Mouse (Mus musculus): ENCODE measurements around the gene Slc13a5. TPM values are rescaled to one million over a fixed set of nuclear protein-coding genes. Genes with fewer than 3 reads are reported as not detected.

Gene Slc13a5
- total and polyA plus RNA-seq, 3 experiments, result not detected

DNA sequence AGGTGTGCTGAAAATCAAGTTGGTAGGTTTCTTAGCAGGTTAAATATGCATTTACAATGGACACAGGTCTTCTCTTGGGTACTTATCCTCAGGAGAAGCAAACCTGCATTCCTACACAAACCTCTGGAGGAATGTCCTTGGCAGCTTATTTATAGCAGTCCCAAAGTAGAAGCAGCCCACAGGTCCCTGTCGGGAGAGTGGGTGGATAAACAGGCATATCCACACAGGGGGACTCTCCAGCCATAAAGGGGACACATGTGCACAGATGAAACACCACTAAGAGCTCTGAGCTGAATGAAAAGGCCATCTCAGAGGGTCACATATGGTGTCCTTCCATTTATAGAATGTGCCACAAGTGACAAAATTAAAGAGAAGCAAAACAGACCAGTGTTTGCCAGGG lies 4.7 kb upstream of the Slc13a5 start:
- no peaks in the 10 kb centered on the region for H3K79me2 ChIP-seq (ENCODE audit: control insufficient read depth, insufficient read depth, low read length, poor library complexity)

DNA sequence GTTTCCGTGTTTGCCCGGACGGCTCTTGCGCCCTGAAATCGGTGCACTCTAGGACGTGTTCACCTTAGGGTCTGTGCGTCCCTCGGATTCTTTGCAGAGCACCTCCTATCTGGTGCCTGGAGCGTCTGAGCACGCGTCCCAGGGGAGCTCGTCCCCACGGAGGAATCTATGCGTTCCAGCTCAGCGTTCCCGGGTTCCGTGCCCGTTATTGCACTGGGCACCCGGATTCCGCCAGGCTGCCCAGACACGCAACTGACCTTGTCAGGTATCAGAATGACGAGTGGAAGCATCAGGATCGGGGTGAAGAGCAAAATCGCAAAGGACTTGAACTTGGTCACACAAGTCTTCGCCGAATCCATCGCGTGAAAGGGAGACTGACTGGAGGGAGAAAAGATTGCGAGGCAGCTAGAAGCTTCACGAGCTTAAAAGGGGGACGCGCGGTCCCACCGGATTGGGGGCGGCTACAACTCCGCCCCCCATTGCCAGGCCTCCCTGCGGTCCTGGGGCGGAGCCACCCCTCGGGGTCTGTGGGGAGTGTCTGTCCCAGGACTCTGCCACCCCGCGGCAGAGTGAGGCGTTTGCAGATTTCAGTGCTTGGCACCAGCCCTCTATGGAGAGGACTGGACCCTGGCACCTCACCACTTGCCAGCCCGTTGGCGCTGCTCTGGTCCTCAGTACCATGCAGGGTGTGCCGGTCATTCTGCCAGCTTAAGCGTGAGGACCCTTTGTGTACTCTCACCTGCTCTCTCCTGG lies 639 bp downstream of the Slc13a5 start:
- H3K4me3 ChIP-seq (ENCODE audit: control insufficient read depth in 1 of 2, insufficient read depth in 1 of 2, low read depth in 2 of 2, low read length in 2 of 2), result no peak overlapping the region
- DNase-seq (ENCODE audit: low read depth, low spot score), result no peak

More for the DNA sequence above, 4.7 kb upstream of the Slc13a5 start:
- no peak for TF ChIP-seq TAL1 (IDR thresholded peaks at IDR 0.05; ENCODE audit: low read length)
- TF ChIP-seq BHLHE40 (IDR thresholded peaks at IDR 0.05; ENCODE audit: borderline replicate concordance, low read depth, low read length), result no peak
- TF ChIP-seq NELFE (IDR thresholded peaks at IDR 0.05; ENCODE audit: low read depth, low read length), result no peak
- TF ChIP-seq ELF1 (IDR thresholded peaks at IDR 0.05; ENCODE audit: low read depth, low read length), result no peak
- TF ChIP-seq ZC3H11A (IDR thresholded peaks at IDR 0.05; ENCODE audit: low read depth, low read length), result no peak
- Histone ChIP-seq H3K9ac (ENCODE audit: control insufficient read depth, low read depth, low read length, poor library complexity, severe bottlenecking) (no peak overlapping the region), H3K27ac (ENCODE audit: control insufficient read depth, low read depth, low read length) (no peak overlapping the region), H3K4me1 (ENCODE audit: control insufficient read depth in 1 of 2, insufficient read depth in 2 of 2, low read length in 2 of 2) (no peaks in the 10 kb centered on the region), H3K36me3 (ENCODE audit: control insufficient read depth in 1 of 2, insufficient read depth in 2 of 2, low read length in 2 of 2) (no peaks in the 10 kb centered on the region), H3K4me3 (ENCODE audit: control insufficient read depth in 1 of 2, insufficient read depth in 1 of 2, low read depth in 2 of 2, low read length in 2 of 2) (no peak overlapping the region), H3K27me3 (ENCODE audit: control insufficient read depth in 1 of 2, insufficient read depth in 2 of 2, low read length in 2 of 2) (peaks cover 11% of the 10 kb centered on the region in 2 experiments), H3K9me3 (replicated peaks; ENCODE audit: insufficient read depth, low read length) (no peaks in the 10 kb centered on the region)
- no peak for DNase-seq (ENCODE audit: low read depth, low spot score)

DNA sequence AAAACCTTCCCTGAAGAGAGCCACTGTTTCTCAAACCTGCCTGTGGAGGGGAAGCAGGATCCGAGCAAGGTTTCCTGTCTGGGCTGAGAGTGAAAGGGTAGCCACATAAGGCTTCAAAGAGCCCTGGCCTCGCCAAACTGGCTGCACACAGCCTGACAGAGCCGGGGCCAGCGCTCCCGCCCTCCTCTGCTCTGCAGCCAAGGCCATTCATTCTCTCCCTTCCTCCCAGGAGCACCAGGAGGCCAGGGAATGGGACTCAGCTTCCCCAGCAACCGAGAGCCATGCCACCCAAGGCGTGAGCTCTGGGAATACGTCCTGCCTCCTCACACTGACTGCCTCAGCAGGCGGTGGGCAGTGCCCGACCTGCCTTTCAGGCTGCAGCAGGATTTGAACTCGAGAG lies 1.5 kb downstream of the Slc13a5 start:
- H3K4me3 ChIP-seq (ENCODE audit: control insufficient read depth in 1 of 2, insufficient read depth in 1 of 2, low read depth in 2 of 2, low read length in 2 of 2), result no peak overlapping the region
- H3K9ac ChIP-seq (ENCODE audit: control insufficient read depth, low read depth, low read length, poor library complexity, severe bottlenecking), result no peak overlapping the region
- H3K36me3 ChIP-seq (ENCODE audit: control insufficient read depth in 1 of 2, insufficient read depth in 2 of 2, low read length in 2 of 2), result no peaks in the 10 kb centered on the region
- no peak overlapping the region for H3K27ac ChIP-seq (ENCODE audit: control insufficient read depth, low read depth, low read length)
- H3K79me2 ChIP-seq (ENCODE audit: control insufficient read depth, insufficient read depth, low read length, poor library complexity), result no peaks in the 10 kb centered on the region
- peaks cover 0 to 5% of the 10 kb centered on the region in 2 experiments; a peak in 2 of 4 replicates for H3K27me3 ChIP-seq (ENCODE audit: control insufficient read depth in 1 of 2, insufficient read depth in 2 of 2, low read length in 2 of 2)
- H3K4me1 ChIP-seq (ENCODE audit: control insufficient read depth in 1 of 2, insufficient read depth in 2 of 2, low read length in 2 of 2), result no peaks in the 10 kb centered on the region
- no peaks in the 10 kb centered on the region for H3K9me3 ChIP-seq (replicated peaks; ENCODE audit: insufficient read depth, low read length)
- TF ChIP-seq MYB (IDR thresholded peaks at IDR 0.05; ENCODE audit: low read depth, low read length), result no peak
- no peak for TF ChIP-seq HCFC1 (IDR thresholded peaks at IDR 0.05; ENCODE audit: low read depth, low read length)
- TF ChIP-seq TCF12 (IDR thresholded peaks at IDR 0.05; ENCODE audit: low read depth, low read length), result no peak
- TF ChIP-seq SMC3 (IDR thresholded peaks at IDR 0.05; ENCODE audit: low read depth, low read length), result no peak
- TF ChIP-seq USF2 (IDR thresholded peaks at IDR 0.05; ENCODE audit: borderline replicate concordance in 1 of 2, insufficient read depth in 1 of 2, low read depth in 1 of 2, low read length in 2 of 2), result no peak
- no peak for DNase-seq (ENCODE audit: low read depth, low spot score)

More for the DNA sequence above, 639 bp downstream of the Slc13a5 start:
- Histone ChIP-seq H3K4me1 (ENCODE audit: control insufficient read depth in 1 of 2, insufficient read depth in 2 of 2, low read length in 2 of 2) (no peaks in the 10 kb centered on the region), H3K9me3 (replicated peaks; ENCODE audit: insufficient read depth, low read length) (no peaks in the 10 kb centered on the region), H3K9ac (ENCODE audit: control insufficient read depth, low read depth, low read length, poor library complexity, severe bottlenecking) (no peak overlapping the region), H3K79me2 (ENCODE audit: control insufficient read depth, insufficient read depth, low read length, poor library complexity) (no peaks in the 10 kb centered on the region), H3K36me3 (ENCODE audit: control insufficient read depth in 1 of 2, insufficient read depth in 2 of 2, low read length in 2 of 2) (no peaks in the 10 kb centered on the region), H3K27ac (ENCODE audit: control insufficient read depth, low read depth, low read length) (no peak overlapping the region), H3K27me3 (ENCODE audit: control insufficient read depth in 1 of 2, insufficient read depth in 2 of 2, low read length in 2 of 2) (peaks cover 2 to 5% of the 10 kb centered on the region in 2 experiments; a peak in 2 of 4 replicates)
- no peak for TF ChIP-seq POLR2AphosphoS2 (IDR thresholded peaks at IDR 0.05; ENCODE audit: low read length)
- TF ChIP-seq MYB (IDR thresholded peaks at IDR 0.05; ENCODE audit: low read depth, low read length), result no peak
- no peak for TF ChIP-seq TCF12 (IDR thresholded peaks at IDR 0.05; ENCODE audit: low read depth, low read length)
- TF ChIP-seq CTCF (IDR thresholded peaks at IDR 0.05 in 2 of 3, conservative IDR thresholded peaks at IDR 0.05 in 1 of 3; ENCODE audit: control insufficient read depth in 1 of 3, insufficient read depth in 1 of 3, low read depth in 2 of 3, low read length in 3 of 3, poor library complexity in 1 of 3, severe bottlenecking in 1 of 3), result no peak
- TF ChIP-seq ZC3H11A (IDR thresholded peaks at IDR 0.05; ENCODE audit: low read depth, low read length), result no peak
- no peak for TF ChIP-seq ETS1 (IDR thresholded peaks at IDR 0.05; ENCODE audit: low read depth, low read length)
- TF ChIP-seq HCFC1 (IDR thresholded peaks at IDR 0.05; ENCODE audit: low read depth, low read length), result no peak

Measured in MEL (cell line).